Mouse (Mus musculus): ENCODE data around the gene Pbx1. TPM values are rescaled to one million over a fixed set of nuclear protein-coding genes. Genes with fewer than 3 reads are reported as not detected.

Pbx1 gene
- polyA plus RNA-seq, 1 experiment from 2014 or later, result 31.4 TPM

- H3K4me3 ChIP-seq (replicated peaks), result no peak overlapping the region
- no peaks in the 10 kb centered on the region for H3K27me3 ChIP-seq (replicated peaks)
- no peak overlapping the region for H3K27ac ChIP-seq (replicated peaks)
- peaks cover 51% of the 10 kb centered on the region for H3K4me1 ChIP-seq
- no peak for ATAC-seq (ENCODE audit: low FRiP score)
- H3K9me3 ChIP-seq (replicated peaks), result no peaks in the 10 kb centered on the region
- H3K4me2 ChIP-seq, result no peak overlapping the region
- H3K9ac ChIP-seq (replicated peaks), result no peak overlapping the region
- WGBS, result 80% methylated on average over 6 of the region's 6 CpGs
- no peaks in the 10 kb centered on the region for H3K36me3 ChIP-seq
Measured at GRCm38 (mm10) chr1:168228756-168229526, 203.1 kb downstream of the Pbx1 start.

GRCm38 (mm10) chr1:168226150-168226549 is 205.9 kb downstream of the Pbx1 start:
- no peak overlapping the region for H3K4me2 ChIP-seq
- H3K27me3 ChIP-seq (replicated peaks), result no peaks in the 10 kb centered on the region
- H3K9ac ChIP-seq (replicated peaks), result no peak overlapping the region
- H3K36me3 ChIP-seq, result no peaks in the 10 kb centered on the region
- 33% methylated on average over 6 of the region's 6 CpGs for WGBS
- H3K4me1 ChIP-seq, result peaks cover 56% of the 10 kb centered on the region
- ATAC-seq (ENCODE audit: low FRiP score), result peak; percentile 32
- H3K4me3 ChIP-seq (replicated peaks), result no peak overlapping the region
- no peaks in the 10 kb centered on the region for H3K9me3 ChIP-seq (replicated peaks)
- H3K27ac ChIP-seq (replicated peaks), result no peak overlapping the region

- Histone ChIP-seq H3K36me3 (no peaks in the 10 kb centered on the region), H3K4me1 (peaks cover 56% of the 10 kb centered on the region), H3K4me2 (no peak overlapping the region), H3K27me3 (replicated peaks) (no peaks in the 10 kb centered on the region), H3K9me3 (replicated peaks) (no peaks in the 10 kb centered on the region), H3K4me3 (replicated peaks) (no peak overlapping the region), H3K9ac (replicated peaks) (no peak overlapping the region), H3K27ac (replicated peaks) (0 out of 2 replicates have a peak overlapping the region, but pooled peaks have one; percentile 4)
- no peak for ATAC-seq (ENCODE audit: low FRiP score)
- 85% methylated on average over 7 of the region's 7 CpGs for WGBS
Measured at GRCm38 (mm10) chr1:168225595-168226127, 206.4 kb downstream of the Pbx1 start.

GRCm38 (mm10) chr1:168224218-168224617 is 207.9 kb downstream of the Pbx1 start:
- Histone ChIP-seq H3K4me1 (peaks cover 52% of the 10 kb centered on the region), H3K36me3 (no peaks in the 10 kb centered on the region), H3K27me3 (replicated peaks) (no peaks in the 10 kb centered on the region), H3K4me2 (no peak overlapping the region), H3K9ac (replicated peaks) (no peak overlapping the region), H3K27ac (replicated peaks) (no peak overlapping the region), H3K9me3 (replicated peaks) (no peaks in the 10 kb centered on the region), H3K4me3 (replicated peaks) (no peak overlapping the region)
- ATAC-seq (ENCODE audit: low FRiP score), result no peak
- 83% methylated on average over 5 of the region's 5 CpGs for WGBS

- 92% methylated on average over 7 of the region's 7 CpGs for WGBS
- no peaks in the 10 kb centered on the region for H3K27me3 ChIP-seq (replicated peaks)
- ATAC-seq (ENCODE audit: low FRiP score), result no peak
- H3K4me3 ChIP-seq (replicated peaks), result no peak overlapping the region
- no peak overlapping the region for H3K27ac ChIP-seq (replicated peaks)
- H3K9me3 ChIP-seq (replicated peaks), result no peaks in the 10 kb centered on the region
- H3K4me1 ChIP-seq, result peaks cover 48% of the 10 kb centered on the region
- H3K9ac ChIP-seq (replicated peaks), result no peak overlapping the region
- H3K36me3 ChIP-seq, result no peaks in the 10 kb centered on the region
- no peak overlapping the region for H3K4me2 ChIP-seq
Measured at GRCm38 (mm10) chr1:168222794-168223193, 209.3 kb downstream of the Pbx1 start.

- H3K4me1 ChIP-seq, result peaks cover 43% of the 10 kb centered on the region
- ATAC-seq (ENCODE audit: low FRiP score), result no peak
- no peaks in the 10 kb centered on the region for H3K27me3 ChIP-seq (replicated peaks)
- 0 out of 2 replicates have a peak overlapping the region, but pooled peaks have one; percentile 4 for H3K27ac ChIP-seq (replicated peaks)
- no peaks in the 10 kb centered on the region for H3K36me3 ChIP-seq
- 0 out of 2 replicates have a peak overlapping the region, but pooled peaks have one; percentile 2 for H3K4me3 ChIP-seq (replicated peaks)
- H3K9ac ChIP-seq (replicated peaks), result 0 out of 2 replicates have a peak overlapping the region, but pooled peaks have one; percentile 9
- 42% methylated on average over 14 of the region's 14 CpGs for WGBS
- H3K9me3 ChIP-seq (replicated peaks), result no peaks in the 10 kb centered on the region
- peak overlapping the region; percentile 37 for H3K4me2 ChIP-seq
Measured at GRCm38 (mm10) chr1:168221071-168221521, 211.0 kb downstream of the Pbx1 start.

- Histone ChIP-seq H3K36me3 (no peaks in the 10 kb centered on the region), H3K4me2 (no peak overlapping the region), H3K27me3 (replicated peaks) (0 out of 2 replicates have a peak, but pooled peaks cover 4% of the 10 kb centered on the region), H3K4me1 (peaks cover 45% of the 10 kb centered on the region), H3K9ac (replicated peaks) (no peak overlapping the region), H3K4me3 (replicated peaks) (no peak overlapping the region), H3K9me3 (replicated peaks) (no peaks in the 10 kb centered on the region), H3K27ac (replicated peaks) (peak overlapping the region; percentile 28; the same call in 1 of the 2 replicates)
- WGBS, result 40% methylated on average over 17 of the region's 17 CpGs
- no peak for ATAC-seq (ENCODE audit: low FRiP score)
Measured at GRCm38 (mm10) chr1:168215896-168216747, 215.9 kb downstream of the Pbx1 start.

GRCm38 (mm10) chr1:168215468-168215867 is 216.6 kb downstream of the Pbx1 start:
- Histone ChIP-seq H3K4me1 (peaks cover 39% of the 10 kb centered on the region), H3K4me3 (replicated peaks) (no peak overlapping the region), H3K27me3 (replicated peaks) (0 out of 2 replicates have a peak, but pooled peaks cover 4% of the 10 kb centered on the region), H3K9me3 (replicated peaks) (no peaks in the 10 kb centered on the region), H3K36me3 (no peaks in the 10 kb centered on the region), H3K4me2 (no peak overlapping the region), H3K27ac (replicated peaks) (no peak overlapping the region; the same call in 1 of the 2 replicates), H3K9ac (replicated peaks) (no peak overlapping the region)
- ATAC-seq (ENCODE audit: low FRiP score), result no peak
- WGBS, result 52% methylated on average over 6 of the region's 6 CpGs

GRCm38 (mm10) chr1:168214040-168214443 is 218.0 kb downstream of the Pbx1 start:
- no peak overlapping the region for H3K27ac ChIP-seq (replicated peaks)
- 3% methylated on average over 5 of the region's 5 CpGs for WGBS
- H3K4me2 ChIP-seq, result peak overlapping the region; percentile 25; the same call in 1 of the 2 replicates
- peak; percentile 82 for ATAC-seq (ENCODE audit: low FRiP score)
- H3K36me3 ChIP-seq, result no peaks in the 10 kb centered on the region
- H3K4me1 ChIP-seq, result peaks cover 35% of the 10 kb centered on the region
- H3K9ac ChIP-seq (replicated peaks), result no peak overlapping the region
- no peaks in the 10 kb centered on the region for H3K9me3 ChIP-seq (replicated peaks)
- no peak overlapping the region for H3K4me3 ChIP-seq (replicated peaks)
- H3K27me3 ChIP-seq (replicated peaks), result 0 out of 2 replicates have a peak, but pooled peaks cover 4% of the 10 kb centered on the region

- H3K27ac ChIP-seq (replicated peaks), result no peak overlapping the region
- peak; percentile 26; the same call in 1 of the 2 replicates for ATAC-seq (ENCODE audit: low FRiP score)
- H3K27me3 ChIP-seq (replicated peaks), result 0 out of 2 replicates have a peak, but pooled peaks cover 4% of the 10 kb centered on the region
- H3K4me3 ChIP-seq (replicated peaks), result no peak overlapping the region
- H3K4me1 ChIP-seq, result peaks cover 35% of the 10 kb centered on the region
- no peaks in the 10 kb centered on the region for H3K9me3 ChIP-seq (replicated peaks)
- 20% methylated on average over 3 of the region's 3 CpGs for WGBS
- H3K36me3 ChIP-seq, result peaks cover 3% of the 10 kb centered on the region; the same call in 1 of the 2 replicates
- H3K9ac ChIP-seq (replicated peaks), result no peak overlapping the region
- H3K4me2 ChIP-seq, result peak overlapping the region; percentile 25; the same call in 1 of the 2 replicates
Measured at GRCm38 (mm10) chr1:168213595-168213994, 218.5 kb downstream of the Pbx1 start.

- WGBS, result 97% methylated on average over 5 of the region's 5 CpGs
- no peak overlapping the region for H3K9ac ChIP-seq (replicated peaks)
- no peak for ATAC-seq (ENCODE audit: low FRiP score)
- H3K4me2 ChIP-seq, result no peak overlapping the region
- no peak overlapping the region for H3K27ac ChIP-seq (replicated peaks)
- H3K4me3 ChIP-seq (replicated peaks), result no peak overlapping the region
- H3K27me3 ChIP-seq (replicated peaks), result 0 out of 2 replicates have a peak, but pooled peaks cover 4% of the 10 kb centered on the region
- H3K4me1 ChIP-seq, result peaks cover 22% of the 10 kb centered on the region
- H3K9me3 ChIP-seq (replicated peaks), result no peaks in the 10 kb centered on the region
- H3K36me3 ChIP-seq, result peaks cover 3% of the 10 kb centered on the region; the same call in 1 of the 2 replicates
Measured at GRCm38 (mm10) chr1:168210401-168210800, 221.7 kb downstream of the Pbx1 start.

All from neural tube, embryonic 15.5 days (tissue).